Mouse (Mus musculus) thymus, adult 2 months (tissue): ENCODE data around the gene Dab2ip.

ENCODE experiments used
- CTCF ChIP-seq: fragments of 200-500 bp; IDR thresholded peaks from 2 replicates; pipeline ENCODE4 v1.5.1; 2012; ENCODE audit warnings: mild to moderate bottlenecking, control low read depth, low read length, moderate library complexity, borderline replicate concordance; ENCODE audit not compliant: control insufficient read depth, poor library complexity, insufficient read depth; ENCODE audit errors: extremely low read depth
- POLR2A ChIP-seq: fragments of 200-500 bp; IDR thresholded peaks from 2 replicates; pipeline ENCODE4 v1.6.1; 2012; ENCODE audit warnings: mild to moderate bottlenecking, low read length, control low read depth, moderate library complexity; ENCODE audit not compliant: control insufficient read depth, poor library complexity, insufficient read depth; ENCODE audit errors: extremely low read depth

DNA sequence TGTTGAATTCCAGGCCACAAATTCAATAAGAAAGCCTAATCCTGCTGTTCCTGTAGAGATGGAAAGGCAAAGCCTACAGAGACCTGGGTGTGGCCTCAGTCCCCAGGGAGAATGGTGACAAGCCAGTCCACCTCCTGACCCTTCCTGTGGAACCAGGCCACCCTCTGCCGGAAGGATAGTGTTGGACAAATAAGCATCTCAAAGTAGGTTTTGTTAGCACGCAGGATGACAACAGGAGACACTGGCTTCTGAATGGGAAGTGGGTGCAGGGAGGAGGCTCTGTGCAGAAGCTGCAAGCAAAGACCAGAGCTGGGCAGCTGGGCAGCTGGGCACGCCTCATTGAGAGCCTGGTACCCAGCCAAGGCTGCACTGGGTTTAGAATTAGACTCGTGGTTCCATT is 12.7 kb downstream of the Dab2ip start:
- no peak for TF ChIP-seq CTCF
- TF ChIP-seq POLR2A, result no peak
